27 mouse cellular contexts compared by ENCODE assay signal in genomic region chr11:24115017-24115752, GRCm38 (mm10). TPM values are rescaled to one million over a fixed set of nuclear protein-coding genes. Genes with fewer than 3 reads are reported as not detected.
DNase-seq lines count a peak whose midpoint lies in the region; ATAC-seq lines count a peak whose summit lies in the region.
"Had no signal": no experiment of that assay in that cellular context is flagged by ENCODE, and none has a peak within 500 bp of the region (broad histone marks: within the 10 kb centered on the region; RNA-seq: fewer than 3 reads in every experiment).

No protein-coding gene starts in this region.

- H3K4me1 ChIP-seq in heart, embryonic 10.5 days, result peaks cover 32% of the 10 kb centered on the region
- H3K4me1 ChIP-seq in kidney, embryonic 16.5 days (ENCODE audit: insufficient read depth, low read length), result peaks cover 7% of the 10 kb centered on the region; the same call in 1 of the 2 replicates
- H3K4me1 ChIP-seq in liver, embryonic 13.5 days (replicated peaks), result peaks cover 91% of the 10 kb centered on the region

- WGBS in heart, embryonic 10.5 days, result 58% methylated on average over 12 of the region's 12 CpGs
- 76% methylated on average over 12 of the region's 12 CpGs for WGBS in kidney, embryonic 16.5 days
- 60% methylated on average over 12 of the region's 12 CpGs for WGBS in liver, embryonic 13.5 days (ENCODE audit: insufficient replicate concordance)

- no peak overlapping the region for H3K9ac ChIP-seq in kidney, embryonic 16.5 days (replicated peaks; ENCODE audit: low read length)
- peak overlapping the region; percentile 26 for H3K9ac ChIP-seq in liver, embryonic 13.5 days
- H3K9ac ChIP-seq: forebrain, embryonic 13.5 days; hindbrain, embryonic 15.5 days; intestine, embryonic 15.5 days had no signal

- no peaks in the 10 kb centered on the region for H3K27me3 ChIP-seq in heart, embryonic 10.5 days (ENCODE audit: insufficient read depth, poor library complexity, severe bottlenecking)
- H3K27me3 ChIP-seq in kidney, embryonic 16.5 days (ENCODE audit: insufficient read depth, low read length), result no peaks in the 10 kb centered on the region
- no peaks in the 10 kb centered on the region for H3K27me3 ChIP-seq in liver, embryonic 13.5 days
- H3K27me3 ChIP-seq: CH12.LX; forebrain, embryonic 13.5 days; hindbrain, embryonic 15.5 days; intestine, embryonic 15.5 days had no signal

- intact Hi-C loops in heart, postnatal 25 days (cut with DNase I), result no loop called here

- no peak for DNase-seq in heart, embryonic 10.5 days (ENCODE audit: low spot score)
- no peak for DNase-seq in heart, postnatal 25 days (ENCODE audit: low spot score)
- no peak for DNase-seq in kidney, postnatal 14 days
- DNase-seq in liver, embryonic 13.5 days, result no peak
- DNase-seq in adrenal gland, postnatal 10 days, result no peak
- DNase-seq in adrenal gland, adult (ENCODE audit: inconsistent age in 2 of 2, low spot score in 1 of 2), result no peak
- DNase-seq: adrenal gland, postnatal 36 days; cerebellum, adult 11-12 months; cerebellum, postnatal 14 days; lung, adult 2 months; lung, postnatal 4 days; retina, postnatal 1 day; thymus, postnatal 14 days had no signal

- no peak for ATAC-seq in kidney, embryonic 16.5 days (ENCODE audit: low FRiP score, low TSS enrichment)
- peak; percentile 35; the same call in 1 of the 2 replicates for ATAC-seq in erythroid progenitor cell, adult 5-6 weeks (replicated peaks; ENCODE audit: low FRiP score, poor library complexity, severe bottlenecking)
- ATAC-seq in liver, embryonic 13.5 days (ENCODE audit: low read depth), result peak; percentile 57
- ATAC-seq: forebrain, embryonic 13.5 days; intestine, embryonic 15.5 days had no signal

- H3K4me2 ChIP-seq in kidney, embryonic 16.5 days (replicated peaks; ENCODE audit: low read depth, low read length), result no peak overlapping the region
- no peak overlapping the region for H3K4me2 ChIP-seq in liver, embryonic 13.5 days
- H3K4me2 ChIP-seq: forebrain, embryonic 13.5 days; hindbrain, embryonic 15.5 days; intestine, embryonic 15.5 days had no signal

- H3K36me3 ChIP-seq in heart, embryonic 10.5 days, result 0 out of 2 replicates have a peak, but pooled peaks cover 3% of the 10 kb centered on the region
- H3K36me3 ChIP-seq in kidney, embryonic 16.5 days (ENCODE audit: insufficient read depth, low read length), result no peaks in the 10 kb centered on the region
- H3K36me3 ChIP-seq in liver, embryonic 13.5 days, result peaks cover 77% of the 10 kb centered on the region
- H3K36me3 ChIP-seq: hindbrain, embryonic 15.5 days; intestine, embryonic 15.5 days; midbrain, embryonic 10.5 days had no signal

- no peak overlapping the region for H3K4me3 ChIP-seq in heart, embryonic 10.5 days
- H3K4me3 ChIP-seq in kidney, embryonic 16.5 days (ENCODE audit: low read length), result no peak overlapping the region
- no peak overlapping the region for H3K4me3 ChIP-seq in liver, embryonic 13.5 days (replicated peaks)
- H3K4me3 ChIP-seq: forebrain, embryonic 13.5 days; hindbrain, embryonic 15.5 days; intestine, embryonic 15.5 days; limb, embryonic 10.5 days; midbrain, embryonic 10.5 days had no signal

- no peaks in the 10 kb centered on the region for H3K9me3 ChIP-seq in heart, embryonic 10.5 days
- H3K9me3 ChIP-seq in kidney, embryonic 16.5 days (ENCODE audit: low read length), result no peaks in the 10 kb centered on the region
- no peaks in the 10 kb centered on the region for H3K9me3 ChIP-seq in liver, embryonic 13.5 days (replicated peaks)
- H3K9me3 ChIP-seq: forebrain, embryonic 13.5 days; hindbrain, embryonic 15.5 days; intestine, embryonic 15.5 days; limb, embryonic 10.5 days; midbrain, embryonic 10.5 days had no signal

- H3K27ac ChIP-seq in heart, embryonic 10.5 days, result peak overlapping the region; percentile 69
- H3K27ac ChIP-seq in kidney, embryonic 16.5 days (ENCODE audit: low read length), result 0 out of 2 replicates have a peak overlapping the region, but pooled peaks have one; percentile 20
- peak overlapping the region; percentile 76 for H3K27ac ChIP-seq in liver, embryonic 13.5 days
- H3K27ac ChIP-seq: forebrain, embryonic 13.5 days; hindbrain, embryonic 15.5 days; intestine, embryonic 15.5 days; limb, embryonic 10.5 days; midbrain, embryonic 10.5 days had no signal

RNA-seq across cellular contexts. Expression of gene Bcl11a, which starts 37.3 kb away (rescaled TPM):
- polyA plus RNA-seq in heart, embryonic 10.5 days (2016; fragmentation: Nextera tagmentation; extraction: Ambion mirVana), result 13.5 and 23.5 TPM in 2 replicates
- total RNA-seq in heart, postnatal 25 days (2021), result 1 to 10 TPM; 4.2 to 4.7 TPM
- 2.8 and 3.1 TPM in 2 replicates for polyA plus RNA-seq in kidney, embryonic 16.5 days (2015; fragmentation: Nextera tagmentation; extraction: Ambion mirVana)
- 20.5 and 23.5 TPM in 2 replicates for total RNA-seq in erythroid progenitor cell, adult 5-6 weeks (2015; ENCODE audit: low replicate concordance)
- total RNA-seq in erythroid progenitor cell, adult 5-6 weeks (2017; ENCODE audit: low replicate concordance), result 7.4 and 12.9 TPM in 2 replicates
- polyA plus RNA-seq in liver, embryonic 13.5 days (2015; fragmentation: Nextera tagmentation; extraction: Ambion mirVana), result 37.9 and 45.0 TPM in 2 replicates
- 1 to 10 TPM; 3.3 to 4.8 TPM for total RNA-seq in adrenal gland, postnatal 10 days (2021)

RNA-seq across cellular contexts. Expression of gene A830031A19Rik, which starts 40.3 kb away (rescaled TPM):
- polyA plus RNA-seq in heart, embryonic 10.5 days (2016; fragmentation: Nextera tagmentation; extraction: Ambion mirVana), result not detected in 2 replicates
- not detected for total RNA-seq in heart, postnatal 25 days (2021)
- not detected in 2 replicates for polyA plus RNA-seq in kidney, embryonic 16.5 days (2015; fragmentation: Nextera tagmentation; extraction: Ambion mirVana)
- total RNA-seq in erythroid progenitor cell, adult 5-6 weeks (2015; ENCODE audit: low replicate concordance), result not detected in 2 replicates
- total RNA-seq in erythroid progenitor cell, adult 5-6 weeks (2017; ENCODE audit: low replicate concordance), result not detected in 2 replicates
- not detected in 2 replicates for polyA plus RNA-seq in liver, embryonic 13.5 days (2015; fragmentation: Nextera tagmentation; extraction: Ambion mirVana)
- not detected for total RNA-seq in adrenal gland, postnatal 10 days (2021)
- total RNA-seq: adrenal gland, postnatal 36 days; CH12.LX; gastrocnemius, adult 8-10 months; granulocyte monocyte progenitor cell, adult 5-6 weeks; MEL had no signal
- polyA plus RNA-seq: embryonic facial prominence, embryonic 14.5 days; forebrain, embryonic 13.5 days; hindbrain, embryonic 15.5 days; intestine, embryonic 15.5 days; kidney, embryonic 14.5 days; limb, embryonic 10.5 days; lung, adult 2 months; midbrain, embryonic 10.5 days; stomach, embryonic 16.5 days had no signal

Comparison
In these comparisons a context has a peak if more than half of its experiments do, and no peak if none do; other contexts are left out.
1. H3K27ac ChIP-seq: peak in every context shown above with its lines; median percentile 76 in liver, embryonic 13.5 days; 69 in heart, embryonic 10.5 days; 20 in kidney, embryonic 16.5 days.